Mouse (Mus musculus): ENCODE measurements around the gene Lat.
"Not testable (repeated sequence)": the region's sequence is repeated elsewhere in the genome, so short reads cannot be mapped to it uniquely, and the experiment has no call there.

Gene Lat

DNA sequence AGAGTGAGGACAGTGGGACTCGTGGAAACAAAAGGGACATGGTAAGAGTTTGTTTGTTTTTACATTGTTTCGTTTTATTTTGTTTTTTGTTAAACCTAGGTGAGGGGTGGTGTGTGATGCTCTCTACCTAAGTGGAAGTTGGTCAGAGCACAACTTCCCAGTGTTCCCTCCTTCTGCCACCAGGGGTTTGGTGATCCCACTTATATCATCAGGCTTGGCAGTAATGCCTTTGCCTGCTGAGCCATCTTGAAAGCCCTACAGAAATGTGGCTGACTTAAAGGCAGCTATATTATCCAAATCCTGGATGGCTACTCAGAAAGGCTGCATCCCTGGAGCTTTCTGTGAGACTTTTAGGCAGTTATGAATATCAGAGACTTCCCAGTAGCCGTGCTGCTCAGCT lies 36.7 kb downstream of the Lat start:
- DNase-seq (ENCODE audit: low spot score in 2 of 2) = no peak

DNA sequence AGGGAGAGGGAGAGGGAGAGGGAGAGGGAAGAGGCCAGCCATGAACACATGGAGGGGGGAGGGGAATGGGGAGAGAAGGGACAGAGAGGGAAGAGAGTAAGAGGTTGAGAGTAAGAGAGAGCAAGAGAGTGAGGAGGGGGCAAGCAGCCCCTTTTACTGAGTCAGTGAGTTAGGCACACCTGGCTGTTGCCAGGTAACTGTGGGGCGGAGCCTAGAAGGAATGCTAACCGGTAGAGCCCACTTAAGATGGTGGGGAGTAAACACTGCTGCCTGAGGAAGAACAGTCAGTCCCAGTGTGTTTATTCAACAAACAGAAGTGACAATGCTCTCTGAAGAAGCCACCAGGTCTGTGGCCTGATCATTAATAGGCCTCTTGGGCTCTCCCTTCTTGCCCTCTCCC lies 38.7 kb downstream of the Lat start:
- no peak for DNase-seq (ENCODE audit: low spot score in 2 of 2)

DNA sequence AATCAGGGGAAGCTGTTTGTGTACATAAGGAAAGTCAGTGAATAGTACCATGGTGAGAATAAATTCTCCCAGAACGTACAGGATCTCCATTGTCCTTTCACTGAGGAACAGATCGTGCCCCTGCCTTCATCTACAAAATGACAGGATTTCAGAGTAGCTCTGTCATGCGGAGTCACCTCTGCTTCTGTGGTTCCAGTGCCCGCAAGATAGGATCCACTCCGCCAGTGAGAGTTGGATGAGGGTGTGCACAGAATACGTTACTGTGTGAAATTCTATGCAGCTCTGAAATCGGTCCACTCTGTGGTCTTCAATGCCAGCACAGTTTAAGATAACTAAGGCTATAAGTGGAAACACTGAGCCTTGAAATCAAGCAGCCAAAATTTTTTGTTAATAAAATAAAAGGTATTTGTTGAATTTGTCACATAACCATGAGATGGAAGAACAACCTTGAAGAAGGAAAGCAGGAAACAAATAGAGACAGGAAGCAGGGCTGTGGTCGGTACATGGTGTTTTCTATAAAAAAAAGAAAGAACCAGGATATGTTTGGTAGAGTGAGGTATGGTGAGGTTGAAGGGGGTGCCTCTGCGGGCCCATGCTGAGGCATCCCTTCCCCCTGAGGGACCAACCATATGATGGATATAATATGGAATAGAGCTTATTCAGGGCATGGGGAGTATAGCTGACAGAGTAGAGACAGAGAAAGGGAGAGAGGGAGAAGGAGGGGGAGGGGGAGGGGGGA lies 39.3 kb downstream of the Lat start:
- DNase-seq (ENCODE audit: low spot score in 2 of 2) = no peak

DNA sequence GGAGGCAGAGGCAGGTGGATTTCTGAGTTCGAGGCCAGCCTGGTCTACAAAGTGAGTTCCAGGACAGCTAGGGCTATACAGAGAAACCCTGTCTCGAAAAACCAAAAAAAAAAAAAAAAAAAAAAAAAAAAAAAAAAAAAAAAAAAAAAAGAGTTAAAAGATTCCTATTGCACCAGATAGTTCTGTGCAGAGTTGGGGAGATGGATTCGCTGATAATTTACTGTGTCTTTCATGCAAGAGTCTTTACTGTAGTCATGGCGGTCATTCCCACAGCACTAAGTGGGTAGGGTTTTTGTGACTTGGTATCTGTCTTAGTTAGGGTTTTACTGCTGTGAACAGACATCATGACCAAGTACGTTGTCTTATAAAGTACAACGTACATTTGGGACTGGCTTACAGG lies 40.5 kb downstream of the Lat start:
- not testable (repeated sequence) for DNase-seq (ENCODE audit: low spot score in 2 of 2)

DNA sequence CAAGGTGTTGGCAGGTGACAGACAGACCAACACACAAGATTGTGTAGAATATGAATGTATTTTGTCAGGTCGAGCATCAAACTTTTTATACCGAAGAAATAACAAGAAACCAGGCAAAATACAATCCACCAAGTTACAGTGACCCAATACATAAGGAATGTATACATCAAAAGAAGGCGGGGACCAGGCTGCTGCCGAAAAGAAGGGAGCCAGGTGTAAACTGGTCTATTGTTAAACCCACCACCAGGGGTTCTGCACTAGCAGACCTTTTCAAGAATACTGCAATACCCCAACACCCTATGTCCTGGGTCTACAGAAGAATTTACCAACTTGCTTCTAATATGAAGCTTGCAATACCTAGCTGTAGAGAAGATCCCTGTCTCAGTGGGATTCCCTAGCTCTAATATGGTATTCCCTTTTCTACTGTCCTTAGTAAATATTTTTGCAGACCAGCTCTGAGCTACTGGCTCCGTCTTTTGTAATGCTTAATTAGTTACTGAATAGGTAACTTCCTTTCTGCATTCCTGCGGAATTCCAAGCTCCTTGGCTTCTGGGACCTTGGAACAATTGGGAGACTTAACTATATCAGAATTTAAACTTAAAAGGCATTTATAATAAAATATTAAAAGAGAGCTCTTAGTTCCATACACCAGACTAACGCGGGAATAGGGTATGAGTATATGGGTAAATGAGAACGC lies 43.6 kb downstream of the Lat start:
- not testable (repeated sequence) for DNase-seq (ENCODE audit: low spot score in 2 of 2)

DNA sequence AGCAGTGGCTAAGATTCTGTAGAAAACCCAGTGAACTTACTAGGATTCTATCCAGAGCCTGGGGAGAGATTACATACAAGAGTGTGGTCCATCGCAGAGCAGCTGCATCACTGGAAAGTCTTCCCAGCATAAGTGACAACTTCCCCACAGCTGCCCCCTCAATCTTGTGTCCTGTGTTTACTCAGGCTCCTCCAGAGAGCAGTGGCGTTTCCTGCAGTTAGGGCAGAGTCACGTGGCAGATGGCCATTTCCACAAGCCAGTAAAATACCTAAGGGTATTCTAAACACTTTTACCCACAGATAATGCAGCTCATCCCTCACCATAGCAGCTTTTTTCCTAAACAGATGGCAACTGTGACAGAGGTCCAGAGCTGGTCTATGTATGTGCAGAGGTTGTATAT lies 44.6 kb downstream of the Lat start:
- DNase-seq (ENCODE audit: low spot score in 2 of 2) = no peak

DNA sequence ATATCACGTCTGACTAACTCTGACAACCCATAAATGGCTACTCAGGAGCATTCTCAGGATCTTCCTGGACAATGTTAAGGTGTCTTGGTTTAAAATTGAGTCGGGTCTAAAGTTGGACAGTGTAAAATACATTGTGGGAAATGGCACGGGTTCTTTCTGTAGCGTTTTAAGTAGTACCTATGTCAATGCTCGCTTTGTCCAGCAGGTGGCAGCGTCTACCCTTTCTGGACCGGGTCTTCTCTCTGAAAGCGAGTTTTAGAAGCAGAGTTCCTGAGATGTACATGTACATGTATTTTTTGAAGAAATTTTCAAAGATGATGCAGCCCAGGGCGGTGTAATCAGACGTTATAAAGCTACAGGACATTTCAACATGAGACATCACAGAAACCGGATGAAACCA lies 45.6 kb downstream of the Lat start:
- peak; percentile 58 to 84 for DNase-seq (ENCODE audit: low spot score in 2 of 2)

DNA sequence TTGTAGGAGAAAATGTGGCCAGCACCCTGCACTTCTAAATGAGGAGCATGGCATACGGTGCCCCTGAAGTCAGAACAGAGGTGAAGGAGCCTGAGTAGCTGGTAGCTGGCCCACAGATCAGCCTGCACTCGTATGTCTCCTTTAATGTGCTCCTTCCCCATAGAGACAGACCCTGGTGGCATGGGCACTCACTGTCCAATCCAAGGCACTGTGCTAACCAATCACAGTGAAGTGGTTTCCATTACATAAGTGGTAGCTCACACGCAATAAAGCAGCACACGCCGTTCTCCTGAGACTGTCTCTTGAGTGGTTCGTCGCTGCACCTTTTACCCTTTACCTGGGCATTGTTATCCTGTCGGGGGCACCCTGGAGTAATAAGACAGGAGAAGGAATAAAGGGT lies 55.1 kb downstream of the Lat start:
- no peak for DNase-seq (ENCODE audit: low spot score in 2 of 2)
